Mouse (Mus musculus): ENCODE measurements around the gene Tgm2.

Tgm2 gene

DNA sequence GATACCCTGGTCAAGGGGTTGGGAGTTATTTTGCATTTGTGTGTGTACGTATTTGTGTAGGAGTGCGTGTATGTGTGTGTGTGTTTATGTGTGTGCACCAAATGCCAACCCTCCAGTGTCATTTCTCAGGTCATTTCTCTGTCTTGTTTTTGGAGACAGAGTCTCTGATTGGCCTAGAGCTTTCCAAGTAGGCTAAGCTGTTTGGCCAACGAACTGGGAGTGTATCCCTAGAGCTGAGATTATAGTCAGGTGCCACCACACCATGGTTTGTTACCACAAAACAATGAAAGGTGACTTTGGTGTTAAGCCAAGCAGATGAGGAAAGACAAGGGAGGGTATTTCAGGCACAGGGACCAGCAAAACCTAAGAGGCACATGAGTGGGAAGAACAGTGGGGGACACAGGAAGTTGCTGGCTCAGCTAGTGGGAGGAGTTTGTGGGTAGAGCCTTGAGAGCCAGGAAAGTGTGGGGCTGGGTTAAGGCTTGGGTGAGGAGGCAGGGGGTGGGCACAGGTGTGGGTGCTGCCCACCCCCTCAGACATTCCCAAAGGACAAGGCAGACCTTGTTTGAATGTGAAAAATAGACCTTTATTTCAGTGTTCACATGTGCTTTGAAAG is 30.3 kb downstream of the Tgm2 start:
- peak; percentile 34 for DNase-seq (ENCODE audit: low read depth, low spot score)

DNA sequence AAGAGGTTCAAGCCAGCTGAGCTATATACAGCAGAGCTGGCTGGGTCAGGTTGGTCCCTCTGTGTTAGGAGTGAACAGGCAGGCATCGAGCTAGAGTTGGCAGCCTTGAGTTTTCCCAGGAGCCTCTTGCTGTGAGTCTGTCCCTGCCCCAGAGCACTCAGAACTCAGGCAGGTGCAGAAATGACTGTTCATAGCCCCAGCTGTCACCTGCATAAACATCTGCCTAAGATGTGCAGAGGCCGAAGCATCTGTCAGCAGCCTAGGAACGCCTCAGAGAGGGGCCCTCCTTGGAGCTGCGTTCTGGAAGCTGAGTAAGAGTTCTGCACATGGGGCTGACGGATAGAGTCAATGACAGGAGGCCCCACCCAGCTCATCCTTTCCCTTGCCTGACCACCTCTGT is 31.3 kb downstream of the Tgm2 start:
- DNase-seq (ENCODE audit: low read depth, low spot score): no peak

DNA sequence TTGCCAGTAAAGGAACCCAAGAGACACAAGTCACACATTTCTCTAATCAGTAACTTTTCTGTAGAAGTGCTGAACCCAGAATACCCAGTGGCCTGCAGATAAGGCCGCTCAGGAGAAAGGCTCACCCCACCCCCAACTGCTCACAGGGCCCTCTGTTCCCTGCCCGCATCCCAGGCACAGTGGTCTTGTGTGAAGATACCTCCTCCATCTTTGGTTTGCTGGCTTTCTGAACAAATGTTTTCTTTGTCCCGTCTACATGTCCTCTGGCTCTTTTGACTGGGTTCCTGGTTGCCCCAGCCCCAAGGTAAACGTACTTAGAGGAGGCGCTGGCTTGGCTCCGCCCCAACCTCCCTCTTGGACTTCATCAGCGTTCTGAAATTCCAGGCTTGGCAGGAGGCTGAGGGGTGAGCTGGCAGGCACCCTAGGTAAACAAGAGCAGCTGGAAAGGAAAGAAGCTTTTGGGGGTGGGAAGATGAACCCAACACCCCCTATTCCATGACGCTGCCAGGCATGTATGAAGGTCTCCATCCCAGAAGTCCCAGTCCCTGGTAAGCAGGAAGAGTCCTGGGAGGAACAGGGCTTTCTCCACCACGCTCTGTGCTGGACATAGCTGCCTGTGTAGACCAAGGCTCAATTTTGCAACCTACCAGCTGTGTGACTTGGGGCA is 32.5 kb downstream of the Tgm2 start:
- DNase-seq (ENCODE audit: low read depth, low spot score): no peak

DNA sequence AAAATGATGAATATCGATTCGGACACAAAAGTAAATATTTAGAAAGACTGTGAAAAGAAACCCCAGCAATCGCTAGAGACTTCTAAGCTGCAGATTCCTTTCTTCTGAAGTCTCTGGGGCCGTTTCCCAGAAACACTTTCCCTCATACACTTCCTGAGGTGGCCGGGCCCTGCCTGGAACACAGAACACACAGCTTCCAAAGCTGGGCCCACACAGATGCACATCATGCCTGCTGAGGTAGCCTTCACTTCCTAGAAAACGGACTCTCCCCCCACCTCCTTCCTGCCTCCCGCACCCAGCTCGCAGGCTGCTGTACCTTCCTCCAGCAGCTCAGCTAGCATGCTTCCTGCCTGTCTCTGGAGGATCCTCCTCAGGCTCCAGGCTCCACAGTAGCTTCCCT is 36.7 kb downstream of the Tgm2 start:
- DNase-seq (ENCODE audit: low read depth, low spot score): peak; percentile 15

DNA sequence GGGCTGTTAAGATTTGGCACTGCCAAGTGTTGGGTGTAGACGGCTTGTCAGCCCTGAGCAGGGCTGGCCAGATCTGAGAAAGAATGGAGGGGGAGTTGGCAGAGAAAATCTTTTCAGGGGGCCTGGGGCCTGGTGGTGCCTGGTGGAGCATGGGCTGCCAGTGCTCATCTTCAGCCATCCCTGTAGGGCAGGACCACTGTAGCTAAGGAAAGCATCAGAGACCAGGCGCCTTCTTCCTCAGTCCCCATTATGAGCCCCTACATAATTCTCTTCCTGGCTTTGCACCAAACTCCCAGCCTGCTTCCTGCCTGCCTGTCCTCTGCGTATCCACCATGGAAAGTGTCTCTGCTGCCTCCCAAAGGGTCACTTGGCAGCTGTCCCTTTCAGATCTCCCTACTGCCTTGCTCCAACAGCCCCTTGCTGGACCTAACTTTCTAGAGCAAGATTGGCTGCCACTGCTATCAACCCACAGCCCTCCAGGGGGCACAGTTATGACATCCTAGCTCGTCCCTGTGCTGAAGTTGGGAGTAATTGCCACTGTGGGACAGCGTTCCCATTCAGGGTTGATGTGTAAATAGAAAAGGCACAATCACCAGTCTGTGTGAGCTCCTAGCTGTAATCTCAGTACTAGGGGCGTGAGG is 39.2 kb downstream of the Tgm2 start:
- peak; percentile 53 for DNase-seq (ENCODE audit: low read depth, low spot score)

DNA sequence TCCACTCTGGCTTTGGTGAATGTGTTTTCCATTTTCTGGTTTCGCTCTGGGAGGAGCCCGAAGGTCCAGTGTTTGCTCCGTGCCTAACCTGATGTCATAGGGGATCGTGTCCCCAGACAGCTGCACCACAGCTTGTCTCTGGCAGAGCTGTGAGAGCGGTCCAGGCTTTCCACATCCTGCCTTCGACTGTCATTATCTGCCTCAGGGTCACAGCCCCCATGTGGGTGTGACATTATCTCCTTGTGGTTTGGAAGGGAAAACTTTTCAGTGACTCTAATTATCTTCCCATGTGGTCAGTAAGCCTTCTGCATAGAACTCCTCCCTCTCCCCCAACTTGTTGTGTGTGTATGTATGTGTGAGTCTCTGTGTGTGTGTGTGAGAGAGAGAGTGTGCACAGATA is 40.6 kb downstream of the Tgm2 start:
- no peak for DNase-seq (ENCODE audit: low read depth, low spot score)

DNA sequence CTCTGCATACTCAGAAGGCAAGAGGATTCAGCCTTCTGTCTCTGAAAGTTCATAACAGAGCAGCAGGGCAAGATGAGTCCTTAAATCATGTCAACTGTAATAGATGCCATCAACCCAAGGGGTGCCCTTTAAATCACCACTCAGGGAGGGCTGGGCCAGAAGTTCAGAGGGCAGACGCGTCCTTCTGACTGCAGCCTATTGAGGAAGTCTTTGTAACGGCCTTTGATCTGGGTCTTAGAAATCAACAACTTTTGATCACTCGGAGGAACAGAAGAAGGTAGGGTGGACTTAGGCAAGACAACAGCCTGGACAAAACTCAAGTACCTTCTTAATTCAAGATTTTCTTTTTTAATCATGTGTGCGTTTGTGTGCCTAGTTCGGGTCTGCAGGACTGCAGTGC is 41.3 kb downstream of the Tgm2 start:
- DNase-seq (ENCODE audit: low read depth, low spot score): no peak

DNA sequence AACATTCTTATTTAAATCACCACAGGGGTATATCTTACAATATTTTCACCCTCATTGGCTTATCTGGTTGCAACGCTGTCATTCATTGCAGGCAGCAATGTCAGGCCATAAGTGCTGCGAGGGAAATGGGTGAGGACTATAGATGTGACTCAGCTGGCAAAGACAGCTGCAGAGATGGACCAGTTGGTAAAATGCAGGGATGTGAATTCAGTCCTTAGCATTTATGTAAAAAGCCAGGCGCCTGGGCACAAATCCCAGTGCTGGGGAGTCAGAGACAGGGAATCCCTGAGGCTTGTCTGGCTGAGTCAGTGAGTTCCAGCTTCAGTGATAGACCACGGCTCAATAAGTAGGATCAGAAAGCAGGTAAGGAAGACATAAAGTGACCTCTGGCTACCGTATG is 44.5 kb downstream of the Tgm2 start:
- no peak for DNase-seq (ENCODE audit: low read depth, low spot score)

DNA sequence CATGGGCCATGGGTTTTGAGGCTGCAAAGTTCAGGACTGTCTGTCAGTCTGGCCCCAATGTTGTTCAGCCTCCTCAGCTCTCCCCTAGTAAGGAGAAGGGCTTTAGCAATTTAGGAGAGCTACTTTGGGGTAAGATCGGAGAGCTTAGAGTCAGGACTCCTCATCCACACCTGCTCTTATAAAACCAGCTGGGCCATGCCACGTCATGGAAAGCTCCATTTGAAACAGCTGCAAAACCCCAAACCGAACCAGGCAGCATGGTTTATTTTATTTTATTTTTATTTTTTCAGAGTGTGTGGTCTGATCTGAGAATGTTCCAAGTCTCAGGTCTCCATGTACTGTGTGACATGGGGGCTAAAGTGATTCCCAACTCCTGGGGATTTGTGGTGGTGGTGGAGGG is 46.7 kb downstream of the Tgm2 start:
- no peak for DNase-seq (ENCODE audit: low read depth, low spot score)

DNA sequence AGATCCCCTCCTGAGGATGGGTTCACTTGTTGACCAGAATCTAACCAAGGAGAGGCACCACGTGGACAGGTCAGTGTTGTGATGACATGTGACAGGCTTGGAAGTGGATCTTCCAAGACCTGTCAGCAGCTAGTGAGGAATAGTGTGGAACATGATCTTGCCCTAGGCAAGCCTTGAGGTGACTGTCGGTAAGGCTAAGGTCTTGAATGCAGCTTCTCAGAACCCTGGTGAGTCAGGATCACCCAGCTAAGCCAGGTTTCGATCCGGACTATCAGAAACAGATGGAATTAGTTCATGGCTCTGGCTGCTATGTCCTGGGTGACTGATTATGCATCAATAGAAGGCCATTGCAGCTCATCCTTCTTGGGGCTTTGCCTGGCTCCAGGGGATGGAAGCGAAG is 47.5 kb downstream of the Tgm2 start:
- no peak for DNase-seq (ENCODE audit: low read depth, low spot score)

DNA sequence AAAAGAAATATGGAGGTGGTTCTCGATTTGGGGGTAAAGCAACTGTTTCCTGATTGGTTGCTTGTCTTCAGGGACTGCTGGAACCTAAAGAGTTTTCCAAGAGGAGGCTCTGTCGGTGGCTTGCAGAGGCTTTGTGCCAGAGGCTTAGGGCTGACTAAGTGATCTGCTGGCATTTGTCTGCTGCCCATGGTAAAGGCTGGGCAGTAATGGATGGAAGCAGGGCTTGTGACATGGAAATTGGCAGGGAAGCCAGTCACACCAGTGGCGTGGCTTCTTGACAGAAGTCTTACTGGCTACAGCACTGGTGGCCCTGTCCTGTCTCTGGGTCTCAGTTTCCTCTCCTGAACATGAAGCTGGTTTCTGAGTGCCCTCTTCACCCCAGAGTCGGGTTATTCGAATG is 49.2 kb downstream of the Tgm2 start:
- DNase-seq (ENCODE audit: low read depth, low spot score): no peak

DNA sequence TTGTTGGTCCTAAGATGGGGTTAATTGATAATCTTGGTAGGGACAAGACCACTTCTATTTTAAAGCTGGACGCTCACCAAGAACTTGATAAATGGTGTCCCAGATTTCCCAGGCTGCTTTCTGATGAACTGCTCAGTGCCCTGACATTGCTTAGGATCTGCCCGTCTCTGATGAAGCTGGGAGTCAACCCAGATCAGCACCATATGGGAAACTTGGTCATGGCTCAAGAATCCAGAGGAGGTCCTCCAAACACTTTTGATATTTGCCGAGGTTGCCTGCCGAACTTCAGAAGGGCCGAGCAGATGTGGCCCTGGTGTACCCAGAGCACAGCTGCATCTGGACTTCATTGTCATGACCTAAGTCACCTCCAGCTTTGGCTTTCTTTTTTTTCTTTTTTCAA is 51.4 kb downstream of the Tgm2 start:
- DNase-seq (ENCODE audit: low read depth, low spot score): no peak

DNA sequence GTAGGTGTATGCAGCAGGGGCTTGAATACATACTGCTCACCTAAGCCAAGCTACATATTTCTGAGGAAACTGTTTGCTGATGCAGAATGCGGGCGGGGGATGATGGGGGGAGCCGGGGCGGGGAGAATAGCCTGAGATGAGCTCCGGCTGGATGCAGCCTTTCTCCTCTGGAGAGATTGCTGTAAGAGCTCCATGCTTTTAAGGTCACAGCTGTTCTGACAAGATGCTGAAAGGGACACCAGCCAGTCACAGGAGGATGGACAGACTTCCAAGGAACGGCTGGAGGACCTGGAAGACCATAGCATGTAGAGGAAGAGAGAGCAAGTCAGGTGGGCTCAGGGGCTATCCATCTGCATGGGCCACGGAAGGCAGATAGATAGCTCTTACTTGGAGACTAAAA is 51.9 kb downstream of the Tgm2 start:
- DNase-seq (ENCODE audit: low read depth, low spot score): no peak

DNA sequence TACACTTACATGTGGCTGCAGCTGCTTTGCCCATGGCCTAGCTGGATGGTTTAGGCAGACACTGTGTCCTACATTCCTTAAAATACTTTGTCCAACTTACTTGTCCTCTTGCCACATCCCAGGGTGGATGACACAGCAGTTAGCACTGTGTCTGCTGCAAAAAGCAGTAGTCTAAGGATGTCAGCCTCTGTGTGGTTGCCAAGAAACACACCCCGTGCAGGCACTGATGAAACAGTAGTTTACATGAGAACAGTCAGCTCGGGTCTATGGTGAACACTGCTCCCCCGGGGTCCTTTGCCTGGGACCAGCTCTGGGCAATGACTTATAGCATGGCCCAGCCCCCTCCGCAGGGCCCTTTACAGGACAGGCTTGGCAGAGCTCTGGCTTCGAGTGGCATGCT is 52.9 kb downstream of the Tgm2 start:
- DNase-seq (ENCODE audit: low read depth, low spot score): no peak

DNA sequence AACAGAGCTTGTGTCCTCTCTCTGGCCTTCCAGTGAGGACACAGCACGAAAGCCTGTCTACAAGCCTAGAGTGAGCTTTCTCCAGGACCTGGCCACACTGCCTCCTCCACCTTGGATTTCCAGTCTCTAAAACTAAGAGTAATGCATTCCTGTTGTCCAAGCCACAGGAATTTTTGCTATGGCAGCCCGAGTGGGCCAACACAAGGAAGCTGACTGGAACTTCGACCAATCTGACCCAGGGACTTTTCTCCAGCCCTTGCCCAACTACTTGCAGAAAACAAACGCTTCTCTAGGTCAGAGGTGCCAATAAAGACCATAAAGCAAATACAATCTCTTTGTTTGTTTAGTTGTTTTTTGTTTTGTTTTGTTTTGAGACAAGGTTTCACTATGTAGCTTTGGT is 56.1 kb downstream of the Tgm2 start:
- DNase-seq (ENCODE audit: low read depth, low spot score): no peak

DNA sequence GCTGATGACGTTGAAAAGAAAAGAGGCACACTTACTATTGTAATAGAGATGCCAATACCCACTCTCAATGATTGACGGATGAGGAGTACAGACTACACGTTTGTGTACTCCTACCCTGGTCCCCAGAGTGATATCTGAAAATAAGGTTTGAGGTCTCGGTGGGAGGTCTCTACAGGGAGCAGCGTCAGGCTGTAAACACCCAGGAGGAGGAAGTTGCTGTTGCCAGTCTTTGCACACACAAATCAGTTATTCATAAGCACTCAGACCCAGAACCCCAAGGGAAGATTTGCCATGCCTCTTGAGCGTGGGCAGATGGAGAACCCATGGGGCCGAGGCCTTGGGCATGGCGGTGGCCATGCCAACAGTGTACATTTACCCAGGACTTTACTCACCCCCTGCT is 61.8 kb downstream of the Tgm2 start:
- no peak for DNase-seq (ENCODE audit: low read depth, low spot score)

DNA sequence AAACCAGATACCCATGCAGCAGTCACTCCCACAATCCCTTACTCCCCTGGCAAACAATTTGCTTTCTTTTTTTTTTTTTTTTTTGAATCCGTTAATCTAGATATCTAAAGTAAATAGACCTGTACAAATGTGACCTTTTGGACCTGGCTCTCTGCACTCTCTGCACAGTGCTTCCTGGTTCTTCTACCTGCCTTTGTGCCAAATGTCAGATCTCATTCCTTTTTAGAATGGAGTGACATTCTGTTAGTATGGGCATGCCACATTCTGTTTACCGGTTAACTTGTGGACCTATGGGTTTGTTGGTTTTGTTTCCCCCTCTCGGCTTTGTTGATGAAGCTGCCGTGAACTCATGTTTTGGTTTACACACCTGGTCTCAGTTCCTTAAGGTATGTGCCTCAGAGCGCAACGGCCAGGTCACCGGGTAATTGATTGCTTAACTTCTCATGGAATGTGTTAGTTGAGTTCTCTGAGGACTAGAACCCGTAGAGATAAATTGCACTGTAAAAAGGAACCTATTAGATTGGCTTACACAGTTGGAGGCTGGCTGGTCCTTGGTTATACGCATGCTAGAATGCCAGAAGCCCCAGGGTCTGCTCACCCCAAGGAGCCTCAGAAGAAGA is 65.5 kb downstream of the Tgm2 start:
- DNase-seq (ENCODE audit: low read depth, low spot score): no peak

DNA sequence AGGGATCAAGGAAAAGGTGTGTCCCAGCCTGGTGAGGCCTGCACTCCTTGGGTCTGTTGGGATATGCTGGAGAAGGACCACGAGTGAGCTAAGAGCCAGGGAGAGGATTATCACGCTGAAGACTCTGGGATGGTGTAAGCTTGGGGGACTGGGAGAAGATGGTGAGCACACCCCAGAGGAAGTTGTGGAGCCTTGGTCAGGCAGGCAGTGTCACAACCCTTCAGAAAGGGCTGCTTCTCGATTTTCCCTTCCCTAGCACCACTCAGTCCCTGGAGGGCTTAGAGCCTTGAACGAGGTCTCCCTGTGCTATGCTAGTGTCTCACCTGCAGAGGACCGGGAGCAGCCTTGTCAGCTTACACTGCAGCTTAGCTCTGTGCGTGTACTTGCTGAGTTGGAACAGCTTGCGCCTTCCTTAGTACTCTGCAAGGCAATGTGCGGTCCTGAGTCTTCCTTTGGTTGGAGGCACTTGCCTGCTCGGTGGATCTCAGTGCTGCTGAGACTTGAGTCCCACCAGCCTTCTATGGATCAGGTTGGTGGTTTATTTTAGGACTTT is 66.3 kb downstream of the Tgm2 start:
- no peak for DNase-seq (ENCODE audit: low read depth, low spot score)

DNA sequence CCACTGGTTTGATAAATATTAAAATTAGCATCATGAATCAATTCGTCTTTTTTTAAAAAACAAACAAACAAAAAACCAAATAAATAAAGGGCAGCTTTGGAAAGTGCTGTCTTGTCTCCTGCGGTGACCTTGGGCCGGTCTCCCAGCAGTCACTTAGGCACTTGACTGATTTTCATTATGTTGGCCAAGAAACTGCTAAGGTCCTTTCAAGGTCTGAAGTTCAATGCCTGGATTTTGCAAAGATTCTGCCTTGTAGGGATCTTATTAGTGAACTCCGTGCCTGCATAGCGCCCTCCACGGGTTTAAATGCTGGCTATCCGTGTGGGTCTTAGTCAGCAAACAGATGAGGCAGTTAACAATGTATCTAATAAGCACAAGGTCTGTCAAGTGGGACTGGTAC is 67.3 kb downstream of the Tgm2 start:
- DNase-seq (ENCODE audit: low read depth, low spot score): no peak

DNA sequence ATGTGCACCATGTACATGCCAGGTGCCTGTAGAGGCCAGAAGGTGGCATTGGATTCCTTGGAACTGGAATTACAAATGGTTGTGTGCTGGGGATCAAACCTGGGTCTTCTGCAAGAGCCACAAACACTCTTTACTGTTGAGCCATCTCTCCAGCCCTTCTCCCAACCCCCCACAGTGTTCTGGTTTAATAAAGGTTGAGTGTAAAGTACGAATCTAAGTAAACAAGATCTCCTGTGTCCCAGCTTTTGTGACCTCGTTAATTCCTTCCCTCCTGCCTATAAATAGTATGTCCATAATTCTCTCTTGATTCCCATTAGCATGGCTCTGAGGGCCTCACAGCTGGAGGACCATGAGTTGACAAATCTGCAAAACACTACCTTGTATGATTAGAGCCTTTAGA is 68.3 kb downstream of the Tgm2 start:
- DNase-seq (ENCODE audit: low read depth, low spot score): no peak

DNA sequence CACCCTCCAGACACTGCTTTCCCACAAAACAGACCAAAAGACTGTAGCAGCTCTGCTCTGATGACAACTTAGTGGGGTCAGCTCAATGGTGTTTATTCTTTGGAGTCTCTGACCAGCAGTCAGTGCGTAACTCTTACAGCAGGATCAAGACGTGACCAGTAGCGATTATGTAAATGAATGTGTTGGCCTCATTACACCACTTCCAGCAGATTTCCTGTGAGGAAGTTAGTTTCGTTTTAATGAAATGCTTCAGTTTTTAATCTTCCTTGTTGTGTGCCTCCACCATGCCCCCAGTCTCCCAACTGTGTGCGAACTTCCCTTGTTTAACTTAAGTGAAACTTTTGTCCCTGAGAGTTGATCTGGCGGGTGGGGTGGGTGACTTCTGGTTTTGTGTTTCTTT is 69.5 kb downstream of the Tgm2 start:
- DNase-seq (ENCODE audit: low read depth, low spot score): no peak

DNA sequence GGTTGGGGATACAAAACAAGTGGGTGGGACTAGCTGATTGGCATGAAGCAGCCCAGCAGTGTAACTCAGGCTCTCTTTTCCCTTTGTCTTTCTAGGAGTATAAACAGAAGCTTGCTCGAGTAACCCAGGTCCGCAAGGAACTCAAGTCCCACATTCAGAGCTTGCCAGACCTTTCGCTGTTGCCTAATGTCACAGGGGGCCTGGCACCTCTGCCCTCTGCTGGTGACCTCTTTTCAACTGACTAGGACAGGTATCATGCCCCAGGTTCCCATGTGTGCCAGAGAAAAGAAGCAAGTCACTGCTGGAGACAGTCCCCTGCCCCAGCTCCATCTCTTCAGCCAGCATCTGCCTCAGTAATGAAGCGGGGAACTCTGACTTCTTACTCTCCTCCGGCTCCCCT is 71.4 kb downstream of the Tgm2 start:
- no peak for DNase-seq (ENCODE audit: low read depth, low spot score)

DNA sequence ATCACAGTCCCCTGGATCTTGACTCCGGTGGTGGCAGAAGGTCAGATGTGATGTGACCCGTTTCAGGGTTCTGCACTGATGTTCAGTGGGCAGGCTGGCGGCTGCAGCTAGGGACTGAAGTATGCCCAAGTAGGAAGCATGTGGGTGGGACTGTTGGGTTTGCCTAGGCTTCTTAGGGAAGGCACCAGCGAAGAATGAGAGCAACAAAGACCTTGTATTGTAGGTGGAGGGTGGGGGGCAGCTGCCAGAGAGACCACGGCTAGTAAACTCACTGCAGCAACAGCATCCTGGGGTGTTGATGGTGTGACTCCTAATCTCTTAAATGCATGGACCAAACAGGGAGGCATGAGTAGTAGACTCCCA is 74.6 kb downstream of the Tgm2 start:
- DNase-seq (ENCODE audit: low read depth, low spot score): no peak

Data from CD4-positive, CD25-positive, alpha-beta regulatory T cell, adult 2 months (primary cell).